Mouse (Mus musculus): ENCODE data around the gene Arel1. TPM values are rescaled to one million over a fixed set of nuclear protein-coding genes. Genes with fewer than 3 reads are reported as not detected.

Gene Arel1
- polyA plus RNA-seq, 1 experiment from 2014 or later = 11.5 TPM

Other genes with a start within 250 kb of the Arel1 start
- gene Npc2, start 197.7 kb downstream of the Arel1 start, polyA plus RNA-seq (2015; fragmentation: Nextera tagmentation; extraction: Ambion mirVana) = 72.0 and 76.6 TPM in 2 replicates
- 113 TPM in 2 replicates for gene Isca2, start 197.6 kb downstream of the Arel1 start, polyA plus RNA-seq (2015; fragmentation: Nextera tagmentation; extraction: Ambion mirVana)
- 7.1 and 8.7 TPM in 2 replicates for gene Ltbp2, start 94.4 kb downstream of the Arel1 start, polyA plus RNA-seq (2015; fragmentation: Nextera tagmentation; extraction: Ambion mirVana)
- 122 and 128 TPM in 2 replicates for gene Fcf1, start within 50 bp of the Arel1 start, polyA plus RNA-seq (2015; fragmentation: Nextera tagmentation; extraction: Ambion mirVana)
- 23.0 and 26.2 TPM in 2 replicates for gene Ylpm1, start 25.4 kb upstream of the Arel1 start, polyA plus RNA-seq (2015; fragmentation: Nextera tagmentation; extraction: Ambion mirVana)
- 3.6 and 3.9 TPM in 2 replicates for gene Prox2, start 139.9 kb upstream of the Arel1 start, polyA plus RNA-seq (2015; fragmentation: Nextera tagmentation; extraction: Ambion mirVana)
- gene Dlst, start 139.9 kb upstream of the Arel1 start, polyA plus RNA-seq (2015; fragmentation: Nextera tagmentation; extraction: Ambion mirVana) = 96.0 and 108 TPM in 2 replicates
- 0.53 and 0.88 TPM in 2 replicates for gene Rps6kl1, start 180.4 kb upstream of the Arel1 start, polyA plus RNA-seq (2015; fragmentation: Nextera tagmentation; extraction: Ambion mirVana)
- 15.5 and 18.4 TPM in 2 replicates for gene Pgf, start 206.9 kb upstream of the Arel1 start, polyA plus RNA-seq (2015; fragmentation: Nextera tagmentation; extraction: Ambion mirVana)
- 79.4 and 83.8 TPM in 2 replicates for gene Eif2b2, start 248.6 kb upstream of the Arel1 start, polyA plus RNA-seq (2015; fragmentation: Nextera tagmentation; extraction: Ambion mirVana)